Mouse (Mus musculus): ENCODE results near the gene Abhd14a. TPM values are rescaled to one million over a fixed set of nuclear protein-coding genes. Genes with fewer than 3 reads are reported as not detected.
A peak's percentile ranks its signal among the peaks of the same experiment; 100 is the strongest.

Abhd14a gene
- polyA plus RNA-seq, 1 experiment from 2014 or later = 41.9 TPM

GRCm38 (mm10) chr9:106476002-106476923, 28.8 kb upstream of the Abhd14a start:
- H3K27ac ChIP-seq = peak overlapping the region; percentile 73
- H3K9me3 ChIP-seq = no peaks in the 10 kb centered on the region
- H3K4me1 ChIP-seq (replicated peaks) = peaks cover 78% of the 10 kb centered on the region
- H3K36me3 ChIP-seq = peaks cover 22% of the 10 kb centered on the region
- H3K27me3 ChIP-seq (ENCODE audit: insufficient read depth, poor library complexity, severe bottlenecking) = peaks cover 8% of the 10 kb centered on the region; the same call in 1 of the 2 replicates
- WGBS = 38% methylated on average over 16 of the region's 16 CpGs
- peak overlapping the region; percentile 83 for H3K4me3 ChIP-seq
- DNase-seq (ENCODE audit: low spot score) = no peak

GRCm38 (mm10) chr9:106475663-106476001, 28.2 kb upstream of the Abhd14a start, which contains the start of gene Rrp9:
Gene Rrp9, plus strand, starts transcription at chr9:106475963.
- no peak for DNase-seq (ENCODE audit: low spot score)
- 90% methylated on average over 10 of the region's 10 CpGs for WGBS
- no peaks in the 10 kb centered on the region for H3K9me3 ChIP-seq
- peaks cover 16% of the 10 kb centered on the region for H3K36me3 ChIP-seq
- peak within 1 kb of the TSS; percentile 80 for H3K27ac ChIP-seq
- peaks cover 14% of the 10 kb centered on the region; the same call in 1 of the 2 replicates for H3K27me3 ChIP-seq (ENCODE audit: insufficient read depth, poor library complexity, severe bottlenecking)
- H3K4me1 ChIP-seq (replicated peaks) = peaks cover 80% of the 10 kb centered on the region
- H3K4me3 ChIP-seq = peak within 1 kb of the TSS; percentile 83

GRCm38 (mm10) chr9:106475046-106475445, 27.6 kb upstream of the Abhd14a start:
- DNase-seq (ENCODE audit: low spot score) = no peak
- 66% methylated on average over 7 of the region's 7 CpGs for WGBS
- Histone ChIP-seq H3K4me3 (0 out of 2 replicates have a peak overlapping the region, but pooled peaks have one; percentile 3), H3K36me3 (peaks cover 10% of the 10 kb centered on the region), H3K9me3 (no peaks in the 10 kb centered on the region), H3K27me3 (ENCODE audit: insufficient read depth, poor library complexity, severe bottlenecking) (peaks cover 15% of the 10 kb centered on the region; the same call in 1 of the 2 replicates), H3K4me1 (replicated peaks) (peaks cover 80% of the 10 kb centered on the region), H3K27ac (peak overlapping the region; percentile 80)

- Histone ChIP-seq H3K27me3 (ENCODE audit: insufficient read depth, poor library complexity, severe bottlenecking) (peaks cover 20% of the 10 kb centered on the region), H3K27ac (peak overlapping the region; percentile 81), H3K4me3 (peak overlapping the region; percentile 3; the same call in 1 of the 2 replicates), H3K36me3 (peaks cover 4% of the 10 kb centered on the region), H3K4me1 (replicated peaks) (peaks cover 84% of the 10 kb centered on the region), H3K9me3 (no peaks in the 10 kb centered on the region)
- 4% methylated on average over 6 of the region's 6 CpGs for WGBS
- peak; percentile 86 for DNase-seq (ENCODE audit: low spot score)
Measured at GRCm38 (mm10) chr9:106474456-106474855, 27.0 kb upstream of the Abhd14a start.

GRCm38 (mm10) chr9:106473753-106474105, 26.3 kb upstream of the Abhd14a start:
- no peak for DNase-seq (ENCODE audit: low spot score)
- H3K27ac ChIP-seq = peak overlapping the region; percentile 81
- 85% methylated on average over 5 of the region's 5 CpGs for WGBS

GRCm38 (mm10) chr9:106473081-106473752, 25.7 kb upstream of the Abhd14a start:
- H3K27me3 ChIP-seq (ENCODE audit: insufficient read depth, poor library complexity, severe bottlenecking) = peaks cover 20% of the 10 kb centered on the region
- WGBS = 91% methylated on average over 16 of the region's 16 CpGs
- DNase-seq (ENCODE audit: low spot score) = no peak
- no peaks in the 10 kb centered on the region for H3K36me3 ChIP-seq
- H3K4me3 ChIP-seq = no peak overlapping the region
- no peaks in the 10 kb centered on the region for H3K9me3 ChIP-seq
- peaks cover 79% of the 10 kb centered on the region for H3K4me1 ChIP-seq (replicated peaks)
- peak overlapping the region; percentile 81; the same call in 1 of the 2 replicates for H3K27ac ChIP-seq

More at GRCm38 (mm10) chr9:106473753-106474105, 26.3 kb upstream of the Abhd14a start:
- Histone ChIP-seq H3K27me3 (ENCODE audit: insufficient read depth, poor library complexity, severe bottlenecking) (peaks cover 20% of the 10 kb centered on the region), H3K4me3 (no peak overlapping the region; the same call in 1 of the 2 replicates), H3K36me3 (no peaks in the 10 kb centered on the region), H3K4me1 (replicated peaks) (peaks cover 84% of the 10 kb centered on the region), H3K9me3 (no peaks in the 10 kb centered on the region)

- WGBS = 76% methylated on average over 4 of the region's 4 CpGs
- no peaks in the 10 kb centered on the region for H3K36me3 ChIP-seq
- H3K4me1 ChIP-seq (replicated peaks) = peaks cover 70% of the 10 kb centered on the region
- H3K9me3 ChIP-seq = no peaks in the 10 kb centered on the region
- H3K27me3 ChIP-seq (ENCODE audit: insufficient read depth, poor library complexity, severe bottlenecking) = peaks cover 20% of the 10 kb centered on the region
- no peak for DNase-seq (ENCODE audit: low spot score)
- H3K4me3 ChIP-seq = no peak overlapping the region
- H3K27ac ChIP-seq = peak overlapping the region; percentile 35
Measured at GRCm38 (mm10) chr9:106472321-106472720, 24.8 kb upstream of the Abhd14a start.

- WGBS = 13% methylated on average over 5 of the region's 5 CpGs
- H3K27ac ChIP-seq = peak overlapping the region; percentile 50; the same call in 1 of the 2 replicates
Measured at GRCm38 (mm10) chr9:106471892-106472291, 24.4 kb upstream of the Abhd14a start.

GRCm38 (mm10) chr9:106470991-106471750, 23.7 kb upstream of the Abhd14a start:
- no peak for DNase-seq (ENCODE audit: low spot score)
- Histone ChIP-seq H3K4me1 (replicated peaks) (peaks cover 59% of the 10 kb centered on the region), H3K4me3 (no peak overlapping the region), H3K9me3 (no peaks in the 10 kb centered on the region), H3K27me3 (ENCODE audit: insufficient read depth, poor library complexity, severe bottlenecking) (peaks cover 21% of the 10 kb centered on the region), H3K27ac (peak overlapping the region; percentile 50; the same call in 1 of the 2 replicates), H3K36me3 (peaks cover 2% of the 10 kb centered on the region)
- WGBS = 57% methylated on average over 14 of the region's 14 CpGs

More at GRCm38 (mm10) chr9:106471892-106472291, 24.4 kb upstream of the Abhd14a start:
- Histone ChIP-seq H3K9me3 (no peaks in the 10 kb centered on the region), H3K36me3 (no peaks in the 10 kb centered on the region), H3K4me3 (peak overlapping the region; percentile 19; the same call in 1 of the 2 replicates), H3K4me1 (replicated peaks) (peaks cover 66% of the 10 kb centered on the region), H3K27me3 (ENCODE audit: insufficient read depth, poor library complexity, severe bottlenecking) (peaks cover 20% of the 10 kb centered on the region)
- peak; percentile 33 for DNase-seq (ENCODE audit: low spot score)

GRCm38 (mm10) chr9:106469776-106470175, 22.3 kb upstream of the Abhd14a start:
- WGBS = 73% methylated on average over 9 of the region's 9 CpGs
- Histone ChIP-seq H3K36me3 (peaks cover 16% of the 10 kb centered on the region), H3K9me3 (no peaks in the 10 kb centered on the region), H3K4me3 (no peak overlapping the region), H3K4me1 (replicated peaks) (peaks cover 58% of the 10 kb centered on the region), H3K27me3 (ENCODE audit: insufficient read depth, poor library complexity, severe bottlenecking) (peaks cover 35% of the 10 kb centered on the region), H3K27ac (no peak overlapping the region; the same call in 1 of the 2 replicates)
- no peak for DNase-seq (ENCODE audit: low spot score)

- Histone ChIP-seq H3K9me3 (no peaks in the 10 kb centered on the region), H3K4me1 (replicated peaks) (peaks cover 58% of the 10 kb centered on the region), H3K36me3 (peaks cover 20% of the 10 kb centered on the region), H3K4me3 (no peak overlapping the region), H3K27me3 (ENCODE audit: insufficient read depth, poor library complexity, severe bottlenecking) (peaks cover 39% of the 10 kb centered on the region), H3K27ac (no peak overlapping the region)
- no peak for DNase-seq (ENCODE audit: low spot score)
- WGBS = 75% methylated on average over 6 of the region's 6 CpGs
Measured at GRCm38 (mm10) chr9:106469317-106469716, 21.8 kb upstream of the Abhd14a start.

- Histone ChIP-seq H3K4me3 (no peak overlapping the region), H3K27ac (no peak overlapping the region), H3K36me3 (peaks cover 36% of the 10 kb centered on the region), H3K27me3 (ENCODE audit: insufficient read depth, poor library complexity, severe bottlenecking) (peaks cover 54% of the 10 kb centered on the region), H3K9me3 (no peaks in the 10 kb centered on the region), H3K4me1 (replicated peaks) (peaks cover 60% of the 10 kb centered on the region)
- 79% methylated on average over 7 of the region's 7 CpGs for WGBS
- DNase-seq (ENCODE audit: low spot score) = no peak
Measured at GRCm38 (mm10) chr9:106467746-106468145, 20.3 kb upstream of the Abhd14a start.

Data from hindbrain, embryonic 10.5 days (tissue).